Mouse (Mus musculus) inflammation-experienced regulatory T-cells, adult 16 weeks (primary cell): ENCODE data around the gene Akap4. TPM values are rescaled to one million over a fixed set of nuclear protein-coding genes. Genes with fewer than 3 reads are reported as not detected.

Source experiments
- polyA plus RNA-seq: library from polyadenylated mRNA; unstranded; fragments of 100-300 nt; shearing (Covaris generic); gene quantifications from one replicate; pipeline ENCODE4 v1.2.1, GENCODE M21; 2017

The Akap4 gene
- not detected for polyA plus RNA-seq

GRCm38 (mm10) chrX:7067219-7067618 lies at the start of gene Akap4:
Gene Akap4, plus strand, starts transcription at chrX:7067519.

GRCm38 (mm10) chrX:7041519-7041918 lies 25.8 kb upstream of the Akap4 start, which contains the start of gene Ccnb3:
Gene Ccnb3, minus strand, starts transcription at chrX:7041619.

Other genes with a start within 250 kb of the Akap4 start
- gene Ccnb3, start 25.9 kb upstream of the Akap4 start, polyA plus RNA-seq: not detected